Mouse (Mus musculus): ENCODE data around the gene Rad51b.

DNA sequence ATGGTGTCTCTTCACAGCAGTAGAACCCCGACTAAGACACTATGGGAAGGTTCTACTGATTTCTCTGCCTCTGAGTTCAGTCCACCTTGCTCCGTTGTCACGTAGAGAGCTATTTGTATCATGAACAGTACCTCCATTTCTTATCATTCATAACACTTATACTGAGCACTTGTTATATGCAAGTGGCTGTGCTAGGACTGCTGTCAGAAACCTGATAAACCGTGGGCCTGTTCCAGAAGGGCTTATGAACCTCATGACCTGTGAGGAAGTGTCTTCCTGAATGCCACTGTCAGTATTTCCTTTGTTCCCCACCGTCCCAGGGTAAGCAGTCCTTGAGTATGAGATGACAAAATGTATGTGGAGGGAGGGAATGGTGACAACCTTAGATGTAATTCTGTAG is 181.7 kb downstream of the Rad51b start:
- no peak for TF ChIP-seq EP300 (IDR thresholded peaks at IDR 0.05; ENCODE audit: insufficient read depth, low read depth, low read length)
- no peak for TF ChIP-seq CTCF (IDR thresholded peaks at IDR 0.05)

Measured in heart, adult 2 months (tissue).